Mouse (Mus musculus) forebrain, embryonic 16.5 days (tissue): ENCODE measurements around the gene Crybb1. TPM values are rescaled to one million over a fixed set of nuclear protein-coding genes. Genes with fewer than 3 reads are reported as not detected.

Source experiments
- ATAC-seq: fragments of 200-750 bp; cut with Nextera tagmentation; 2 replicates; pipeline ENCODE4 v1.8.0; 2017; ENCODE audit warnings: mild to moderate bottlenecking, moderate library complexity
- H3K27ac ChIP-seq: fragments of 300-500 bp; sonication (generic); 2 replicates; pipeline ENCODE4 v1.5.1; 2014; ENCODE audit warnings: low read length, control low read depth
- H3K27me3 ChIP-seq: fragments of 300-500 bp; sonication (generic); replicated peaks from 2 replicates; pipeline ENCODE4 v1.6.1; 2014; ENCODE audit warnings: low read length; ENCODE audit not compliant: control insufficient read depth, insufficient read depth
- H3K36me3 ChIP-seq: fragments of 300-500 bp; sonication (generic); 2 replicates; pipeline ENCODE4 v1.6.1; 2014; ENCODE audit not compliant: control insufficient read depth, insufficient read depth
- H3K4me1 ChIP-seq: fragments of 300-500 bp; sonication (generic); replicated peaks from 2 replicates; pipeline ENCODE4 v1.6.1; 2014; ENCODE audit warnings: low read length; ENCODE audit not compliant: control insufficient read depth, insufficient read depth
- H3K4me2 ChIP-seq: fragments of 300-500 bp; sonication (generic); 2 replicates; pipeline ENCODE4 v1.6.1; 2014; ENCODE audit warnings: mild to moderate bottlenecking, low read length, control low read depth
- H3K4me3 ChIP-seq: fragments of 300-500 bp; sonication (generic); replicated peaks from 2 replicates; pipeline ENCODE4 v1.5.1; 2014; ENCODE audit warnings: mild to moderate bottlenecking, low read length, control low read depth
- H3K9ac ChIP-seq: fragments of 300-500 bp; sonication (generic); replicated peaks from 2 replicates; pipeline ENCODE4 v1.6.1; 2014; ENCODE audit warnings: low read depth, low read length, control low read depth
- H3K9me3 ChIP-seq: fragments of 300-500 bp; sonication (generic); 2 replicates; pipeline ENCODE4 v1.6.1; 2016; ENCODE audit warnings: low read length; ENCODE audit not compliant: control insufficient read depth
- WGBS: fragments of 180-500 bp; shearing (Covaris S2); extraction: QIAGEN DNeasy Blood & Tissue Kit; methylation state at CpG from one replicate; pipeline ENCODE4 v1.1.7; 2014; 5-methylcytosine and 5-hydroxymethylcytosine counted together
- polyA plus RNA-seq: library from polyadenylated mRNA; unstranded; fragments of >200 nt; fragmentation: Nextera tagmentation; extraction: Ambion mirVana; gene quantifications from 2 replicates; pipeline ENCODE4 v1.2.1, GENCODE M21; 2015

The Crybb1 gene
- 4.6 and 5.8 TPM in 2 replicates for polyA plus RNA-seq

DNA sequence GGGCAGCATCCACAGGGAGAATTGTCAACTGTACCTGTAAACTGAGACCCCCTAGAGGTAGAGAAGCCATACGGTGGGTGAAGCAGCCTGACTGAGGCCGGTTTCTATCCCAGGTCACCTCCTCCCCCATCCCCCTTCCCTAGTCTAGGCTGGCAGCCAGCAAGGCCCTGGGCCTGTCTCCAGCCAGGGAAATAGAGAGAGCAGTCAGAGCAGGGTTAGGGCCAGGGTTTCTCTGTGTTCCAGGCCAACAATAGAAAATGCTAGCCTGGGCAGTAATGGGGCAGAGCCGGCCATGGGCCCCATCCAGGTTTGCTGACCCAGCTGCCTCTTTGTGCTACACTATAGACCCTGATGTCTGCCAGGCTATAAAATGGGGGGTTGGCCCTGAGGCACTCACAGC lies at the start of gene Crybb1:
TSS of gene Crybb1 (plus strand) at position 390 of the 400 bp plus-strand sequence.
- Histone ChIP-seq H3K27me3 (no peaks in the 10 kb centered on the region), H3K36me3 (no peaks in the 10 kb centered on the region), H3K4me1 (peaks cover 13% of the 10 kb centered on the region; the same call in 1 of the 2 replicates), H3K9ac (no peak within 1 kb of the TSS), H3K27ac (no peak within 1 kb of the TSS; the same call in 1 of the 2 replicates), H3K4me2 (no peak within 1 kb of the TSS), H3K9me3 (no peaks in the 10 kb centered on the region), H3K4me3 (no peak within 1 kb of the TSS)
- ATAC-seq = peak; percentile 36; the same call in 1 of the 2 replicates
- WGBS = 17% methylated on average over 3 of the region's 3 CpGs

DNA sequence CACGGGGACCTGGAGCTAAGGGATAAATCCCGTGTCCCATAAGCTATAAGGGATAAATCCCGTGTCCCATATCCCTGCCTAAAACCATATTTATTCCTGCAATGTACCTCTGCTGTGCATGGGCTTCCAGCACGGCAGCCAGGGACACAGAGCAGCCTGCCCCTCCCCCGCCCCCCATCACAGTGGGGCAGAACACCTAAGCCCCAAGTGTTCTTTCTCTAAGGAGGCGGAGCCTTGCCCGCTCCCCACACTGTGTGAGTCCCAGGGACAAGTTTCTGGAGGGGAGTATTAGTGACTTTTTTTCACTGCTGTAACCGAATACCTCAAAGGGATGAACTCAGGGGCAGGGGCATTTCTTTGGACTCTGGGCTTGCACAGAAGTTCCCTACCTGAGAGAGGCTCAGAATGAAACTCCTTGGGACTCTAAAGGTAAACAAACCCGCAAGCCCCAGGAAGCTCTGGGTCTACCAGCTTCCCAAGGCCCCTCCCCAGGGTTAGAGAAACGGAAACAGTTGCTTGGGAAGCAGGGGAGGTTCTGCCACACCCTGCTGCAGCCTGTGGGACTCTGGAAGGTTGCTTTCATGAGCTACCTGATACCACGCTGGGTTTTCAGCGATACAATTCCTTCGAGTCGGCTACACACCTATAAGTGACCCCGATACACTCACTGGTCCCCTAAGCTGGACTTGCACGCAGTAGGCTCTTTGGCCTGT lies 48.9 kb upstream of the Crybb1 start:
- no peak overlapping the region for H3K4me3 ChIP-seq
- no peaks in the 10 kb centered on the region for H3K27me3 ChIP-seq
- H3K4me2 ChIP-seq = no peak overlapping the region
- no peak overlapping the region for H3K27ac ChIP-seq
- H3K9ac ChIP-seq = no peak overlapping the region; the same call in 1 of the 2 replicates
- peaks cover 2% of the 10 kb centered on the region; the same call in 1 of the 2 replicates for H3K4me1 ChIP-seq
- no peaks in the 10 kb centered on the region for H3K9me3 ChIP-seq
- no peak for ATAC-seq
- no peaks in the 10 kb centered on the region for H3K36me3 ChIP-seq
- 27% methylated on average over 16 of the region's 16 CpGs for WGBS

- no peak overlapping the region for H3K27ac ChIP-seq
- H3K9me3 ChIP-seq = no peaks in the 10 kb centered on the region
- no peaks in the 10 kb centered on the region for H3K27me3 ChIP-seq
- H3K4me3 ChIP-seq = no peak overlapping the region
- H3K36me3 ChIP-seq = no peaks in the 10 kb centered on the region
- no peak overlapping the region for H3K9ac ChIP-seq
- peaks cover 9% of the 10 kb centered on the region for H3K4me1 ChIP-seq
- H3K4me2 ChIP-seq = no peak overlapping the region
- WGBS = 66% methylated on average over 4 of the region's 4 CpGs
- no peak for ATAC-seq
Observed at GRCm38 (mm10) chr5:112208321-112208720, 47.3 kb upstream of the Crybb1 start.

GRCm38 (mm10) chr5:112210104-112210503 lies 45.5 kb upstream of the Crybb1 start:
- no peak overlapping the region for H3K4me2 ChIP-seq
- H3K9me3 ChIP-seq = no peaks in the 10 kb centered on the region
- H3K4me3 ChIP-seq = no peak overlapping the region
- WGBS = 26% methylated on average over 8 of the region's 8 CpGs
- ATAC-seq = peak; percentile 34
- H3K4me1 ChIP-seq = peaks cover 27% of the 10 kb centered on the region
- no peak overlapping the region for H3K9ac ChIP-seq
- H3K36me3 ChIP-seq = no peaks in the 10 kb centered on the region
- no peaks in the 10 kb centered on the region for H3K27me3 ChIP-seq
- no peak overlapping the region for H3K27ac ChIP-seq

DNA sequence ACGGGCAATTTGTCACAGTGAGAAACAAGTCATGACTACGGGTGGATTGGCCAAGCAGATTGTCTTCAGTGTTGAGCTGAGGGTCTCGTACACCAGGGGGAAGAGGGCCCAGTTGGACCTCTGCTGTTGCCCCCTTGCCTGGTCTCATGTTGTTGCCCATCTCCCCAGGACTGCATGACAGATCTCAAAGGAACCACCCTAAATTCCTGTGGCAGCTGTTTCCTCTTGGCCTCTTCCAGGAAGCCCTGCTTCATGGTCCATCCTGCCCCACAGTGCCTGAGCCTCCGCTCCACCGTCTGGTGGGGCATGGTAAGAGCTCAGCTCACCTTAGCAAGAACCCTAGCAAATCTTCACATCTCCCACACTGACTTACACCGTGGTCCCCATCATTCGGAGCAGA lies 43.7 kb upstream of the Crybb1 start:
- no peaks in the 10 kb centered on the region for H3K27me3 ChIP-seq
- no peak overlapping the region for H3K4me2 ChIP-seq
- no peak overlapping the region for H3K4me3 ChIP-seq
- ATAC-seq = no peak
- no peaks in the 10 kb centered on the region for H3K9me3 ChIP-seq
- WGBS = 86% methylated on average over 7 of the region's 7 CpGs
- H3K9ac ChIP-seq = no peak overlapping the region
- H3K4me1 ChIP-seq = peaks cover 39% of the 10 kb centered on the region
- H3K36me3 ChIP-seq = no peaks in the 10 kb centered on the region
- no peak overlapping the region for H3K27ac ChIP-seq

GRCm38 (mm10) chr5:112212711-112213264 lies 42.8 kb upstream of the Crybb1 start:
- Histone ChIP-seq H3K36me3 (no peaks in the 10 kb centered on the region), H3K4me1 (peaks cover 46% of the 10 kb centered on the region), H3K4me2 (no peak overlapping the region; the same call in 1 of the 2 replicates), H3K27me3 (no peaks in the 10 kb centered on the region), H3K27ac (0 out of 2 replicates have a peak overlapping the region, but pooled peaks have one; percentile 24), H3K4me3 (no peak overlapping the region), H3K9ac (no peak overlapping the region), H3K9me3 (no peaks in the 10 kb centered on the region)
- no peak for ATAC-seq
- 46% methylated on average over 6 of the region's 6 CpGs for WGBS

DNA sequence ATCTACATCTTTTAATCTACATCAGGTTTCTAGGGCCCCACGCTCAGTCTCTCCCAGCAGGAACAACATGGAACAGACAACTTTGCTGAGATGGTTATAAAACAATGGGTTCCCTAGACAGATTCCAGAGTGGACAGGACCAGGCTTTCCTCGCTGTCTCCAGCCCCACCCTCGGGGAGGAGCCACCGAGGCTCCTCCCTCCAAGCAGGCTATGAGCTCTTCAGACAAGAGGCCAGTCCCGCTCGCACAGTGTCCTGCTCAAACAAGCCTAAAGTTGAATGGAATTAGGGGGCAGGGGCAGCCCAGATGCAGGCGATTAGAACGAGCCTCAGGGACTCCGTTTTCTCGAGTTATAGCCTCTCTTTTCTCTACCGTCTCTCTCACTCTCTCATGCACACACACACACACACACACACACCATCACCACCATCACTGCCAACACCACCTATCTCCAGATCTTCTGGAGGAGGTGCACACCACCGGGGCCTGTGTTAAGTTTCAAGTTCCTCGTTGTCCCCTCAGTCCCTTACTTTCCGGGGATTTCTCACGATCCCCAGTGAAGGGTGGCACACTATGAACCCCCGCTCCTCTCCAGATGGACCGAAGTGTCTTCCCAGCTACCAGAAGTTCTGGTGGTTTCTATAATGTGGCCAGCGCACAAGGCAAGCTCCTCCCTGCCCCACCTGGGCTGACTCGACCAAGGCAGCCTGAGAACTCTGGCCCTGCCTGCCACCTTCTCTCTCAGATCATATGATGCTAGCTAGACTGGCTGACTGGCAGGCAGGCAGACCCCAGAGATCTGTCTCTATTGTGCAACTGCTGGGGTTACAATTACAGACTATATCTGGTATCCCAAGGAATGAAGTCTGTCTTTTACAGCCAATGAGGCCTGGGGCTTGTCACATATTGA lies 42.0 kb upstream of the Crybb1 start:
- ATAC-seq = peak; percentile 46
- H3K36me3 ChIP-seq = no peaks in the 10 kb centered on the region
- H3K27ac ChIP-seq = peak overlapping the region; percentile 70
- H3K4me1 ChIP-seq = peaks cover 49% of the 10 kb centered on the region
- H3K9me3 ChIP-seq = no peaks in the 10 kb centered on the region
- peak overlapping the region; percentile 35 for H3K4me2 ChIP-seq
- H3K9ac ChIP-seq = peak overlapping the region; percentile 46
- 16% methylated on average over 19 of the region's 19 CpGs for WGBS
- no peak overlapping the region for H3K4me3 ChIP-seq
- no peaks in the 10 kb centered on the region for H3K27me3 ChIP-seq

- Histone ChIP-seq H3K4me1 (peaks cover 49% of the 10 kb centered on the region), H3K36me3 (peaks cover 3% of the 10 kb centered on the region; the same call in 1 of the 2 replicates), H3K27ac (peak overlapping the region; percentile 70), H3K9me3 (no peaks in the 10 kb centered on the region), H3K4me3 (no peak overlapping the region), H3K27me3 (no peaks in the 10 kb centered on the region), H3K9ac (peak overlapping the region; percentile 46), H3K4me2 (peak overlapping the region; percentile 35)
- 1% methylated on average over 10 of the region's 10 CpGs for WGBS
- peak; percentile 24 for ATAC-seq
Observed at GRCm38 (mm10) chr5:112214419-112214818, 41.2 kb upstream of the Crybb1 start.

DNA sequence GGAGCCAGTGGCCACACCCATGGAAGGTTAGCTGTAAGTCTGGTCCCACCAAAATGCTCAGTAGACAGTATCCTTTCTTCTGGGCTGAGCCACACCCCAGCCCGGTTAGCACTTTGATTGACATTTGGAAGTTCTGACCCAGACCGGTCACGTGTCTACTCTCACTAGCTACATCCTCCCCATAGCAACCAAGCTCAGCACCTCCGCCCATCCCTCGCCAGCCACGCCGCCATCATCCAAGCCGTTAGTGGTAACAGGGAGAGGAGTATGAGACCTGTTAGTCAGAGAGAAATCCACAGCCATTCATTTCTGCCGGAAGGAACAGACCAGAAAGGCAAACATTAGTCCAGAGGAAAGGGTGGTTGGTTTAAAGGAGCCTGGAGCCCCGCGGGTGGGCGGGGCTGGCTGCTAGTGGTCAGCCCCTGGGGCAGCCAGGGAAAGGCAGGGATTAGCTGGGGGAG lies 40.3 kb upstream of the Crybb1 start:
- peak overlapping the region; percentile 35 for H3K4me2 ChIP-seq
- H3K4me3 ChIP-seq = peak overlapping the region; percentile 3; the same call in 1 of the 2 replicates
- WGBS = 5% methylated on average over 12 of the region's 12 CpGs
- peak overlapping the region; percentile 45 for H3K9ac ChIP-seq
- peaks cover 3% of the 10 kb centered on the region; the same call in 1 of the 2 replicates for H3K36me3 ChIP-seq
- H3K9me3 ChIP-seq = no peaks in the 10 kb centered on the region
- H3K4me1 ChIP-seq = peaks cover 48% of the 10 kb centered on the region
- peak overlapping the region; percentile 59 for H3K27ac ChIP-seq
- ATAC-seq = peak; percentile 5; the same call in 1 of the 2 replicates
- H3K27me3 ChIP-seq = no peaks in the 10 kb centered on the region
